Mouse (Mus musculus): ENCODE results near the gene Nfasc. TPM values are rescaled to one million over a fixed set of nuclear protein-coding genes. Genes with fewer than 3 reads are reported as not detected.

Gene Nfasc
- total and polyA plus RNA-seq, 3 experiments, result 0.04 TPM; not detected in 2

DNA sequence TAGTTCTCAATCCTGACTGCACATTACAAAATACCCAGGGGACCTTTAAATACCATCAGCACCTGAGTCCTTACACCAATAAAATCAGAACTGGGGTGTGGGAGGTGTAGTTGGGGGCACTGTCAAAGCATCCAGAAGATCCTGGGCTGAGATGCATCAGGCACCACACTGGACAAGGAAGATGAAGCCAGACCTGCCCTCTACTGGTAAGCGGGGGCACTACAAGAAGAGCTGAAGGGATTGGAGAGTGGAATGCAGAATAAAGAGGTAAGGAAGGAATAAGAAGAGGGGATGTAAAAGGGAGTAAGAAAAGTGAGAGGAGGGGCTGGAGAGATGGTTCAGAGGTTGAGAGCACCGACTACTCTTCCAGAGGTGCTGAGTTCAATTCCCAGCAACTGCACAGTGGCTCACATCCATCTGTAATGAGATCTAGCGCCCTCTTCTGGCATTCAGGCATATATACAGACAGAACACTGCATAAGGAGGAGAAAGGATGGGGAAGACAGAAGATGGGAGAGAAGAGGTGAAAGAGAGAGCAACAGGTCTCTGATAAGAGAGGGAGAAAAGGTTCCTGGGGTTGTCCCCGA, 132.5 kb downstream of the Nfasc start:
- Histone ChIP-seq H3K27me3 (replicated peaks) (peaks cover 93% of the 10 kb centered on the region), H3K79me2 (replicated peaks; ENCODE audit: control insufficient read depth, extremely low read depth, insufficient read depth, poor library complexity, severe bottlenecking) (no peaks in the 10 kb centered on the region), H3K9ac (ENCODE audit: insufficient read depth, low read depth) (no peak overlapping the region), H3K4me3 (replicated peaks in 1 of 3; ENCODE audit: low read depth in 2 of 3, low read length in 2 of 3, poor library complexity in 1 of 3) (no peak overlapping the region), H3K9me3 (replicated peaks; ENCODE audit: low read length) (no peaks in the 10 kb centered on the region), H3K27ac (ENCODE audit: insufficient read depth, low read depth) (no peak overlapping the region), H3K4me1 (ENCODE audit: control insufficient read depth in 1 of 2, insufficient read depth in 2 of 2) (no peaks in the 10 kb centered on the region), H3K36me3 (replicated peaks in 1 of 2; ENCODE audit: control insufficient read depth in 1 of 2, insufficient read depth in 1 of 2, low read length in 1 of 2) (no peaks in the 10 kb centered on the region), H3K4me2 (ENCODE audit: insufficient read depth, low read depth, poor library complexity, severe bottlenecking) (no peak overlapping the region)
- TF ChIP-seq ELF1 (IDR thresholded peaks at IDR 0.05; ENCODE audit: low read depth, low read length) (no peak), SMC3 (IDR thresholded peaks at IDR 0.05; ENCODE audit: low read depth, low read length) (peak; percentile 56), JUND (conservative IDR thresholded peaks at IDR 0.05; ENCODE audit: low read depth, low read length) (no peak), BHLHE40 (IDR thresholded peaks at IDR 0.05; ENCODE audit: low read depth, low read length) (no peak), POLR2A (IDR thresholded peaks at IDR 0.05; ENCODE audit: low read depth, low read length) (no peak), ZMIZ1 (IDR thresholded peaks at IDR 0.05; ENCODE audit: low read depth, low read length) (no peak), USF1 (IDR thresholded peaks at IDR 0.05; ENCODE audit: low read depth, low read length) (no peak), EP300 (IDR thresholded peaks at IDR 0.05; ENCODE audit: low read length) (no peak), MAX (IDR thresholded peaks at IDR 0.05; ENCODE audit: low read length) (no peak), MAZ (IDR thresholded peaks at IDR 0.05; ENCODE audit: low read depth, low read length) (no peak), IRF4 (IDR thresholded peaks at IDR 0.05; ENCODE audit: low read depth, low read length) (no peak), CHD2 (IDR thresholded peaks at IDR 0.05; ENCODE audit: low read length) (no peak), JUN (IDR thresholded peaks at IDR 0.05; ENCODE audit: insufficient read depth, low read depth, low read length) (no peak), CTCF (conservative IDR thresholded peaks at IDR 0.05 in 1 of 2, IDR thresholded peaks at IDR 0.05 in 1 of 2; ENCODE audit: low read depth in 2 of 2, low read length in 2 of 2) (peak; percentile 70 to 75), MEF2A (IDR thresholded peaks at IDR 0.05; ENCODE audit: borderline replicate concordance, low read depth, low read length) (no peak), E2F4 (IDR thresholded peaks at IDR 0.05; ENCODE audit: insufficient replicate concordance, low read depth, low read length) (no peak), RAD21 (IDR thresholded peaks at IDR 0.05; ENCODE audit: low read depth, low read length) (peak; percentile 52), RCOR1 (conservative IDR thresholded peaks at IDR 0.05; ENCODE audit: low read depth, low read length) (no peak), UBTF (IDR thresholded peaks at IDR 0.05; ENCODE audit: low read depth, low read length) (no peak), SIN3A (IDR thresholded peaks at IDR 0.05; ENCODE audit: low read length) (no peak), ZNF384 (IDR thresholded peaks at IDR 0.05; ENCODE audit: low read depth, low read length) (no peak), NELFE (IDR thresholded peaks at IDR 0.05; ENCODE audit: low read depth, low read length) (no peak)
- dilution Hi-C loops (cut with MboI; ENCODE audit: extremely low pct_ligation_motif_present, extremely low pct_unique_long_range_greater_than_20kb, low sequenced_read_pairs) (no loop called here), in situ Hi-C loops (cut with MboI; ENCODE audit: low pct_ligation_motif_present, low pct_unique_long_range_greater_than_20kb, low sequenced_read_pairs) (no loop called here)
- peak; percentile 65 for DNase-seq (ENCODE audit: extremely low read depth)

GRCm38 (mm10) chr1:132602161-132602560, 139.4 kb downstream of the Nfasc start:
- TF ChIP-seq IRF4 (IDR thresholded peaks at IDR 0.05; ENCODE audit: low read depth, low read length) (no peak), MAX (IDR thresholded peaks at IDR 0.05; ENCODE audit: low read length) (no peak), ZKSCAN1 (IDR thresholded peaks at IDR 0.05; ENCODE audit: borderline replicate concordance, low read depth, low read length) (no peak), RAD21 (IDR thresholded peaks at IDR 0.05; ENCODE audit: low read depth, low read length) (no peak), EP300 (IDR thresholded peaks at IDR 0.05; ENCODE audit: low read length) (no peak), MAZ (IDR thresholded peaks at IDR 0.05; ENCODE audit: low read depth, low read length) (no peak), SIN3A (IDR thresholded peaks at IDR 0.05; ENCODE audit: low read length) (no peak)
- Histone ChIP-seq H3K4me2 (ENCODE audit: insufficient read depth, low read depth, poor library complexity, severe bottlenecking) (no peak overlapping the region), H3K9ac (ENCODE audit: insufficient read depth, low read depth) (no peak overlapping the region), H3K9me3 (replicated peaks; ENCODE audit: low read length) (no peaks in the 10 kb centered on the region), H3K79me2 (replicated peaks; ENCODE audit: control insufficient read depth, extremely low read depth, insufficient read depth, poor library complexity, severe bottlenecking) (no peaks in the 10 kb centered on the region), H3K36me3 (replicated peaks in 1 of 2; ENCODE audit: control insufficient read depth in 1 of 2, insufficient read depth in 1 of 2, low read length in 1 of 2) (no peaks in the 10 kb centered on the region), H3K27ac (ENCODE audit: insufficient read depth, low read depth) (no peak overlapping the region), H3K27me3 (replicated peaks) (peaks cover 98% of the 10 kb centered on the region), H3K4me3 (replicated peaks in 1 of 3; ENCODE audit: low read depth in 2 of 3, low read length in 2 of 3, poor library complexity in 1 of 3) (no peak overlapping the region), H3K4me1 (ENCODE audit: control insufficient read depth in 1 of 2, insufficient read depth in 2 of 2) (no peaks in the 10 kb centered on the region)
- in situ Hi-C loops (cut with MboI; ENCODE audit: low pct_ligation_motif_present, low pct_unique_long_range_greater_than_20kb, low sequenced_read_pairs) (no loop called here), dilution Hi-C loops (cut with MboI; ENCODE audit: extremely low pct_ligation_motif_present, extremely low pct_unique_long_range_greater_than_20kb, low sequenced_read_pairs) (no loop called here)
- no peak for DNase-seq (ENCODE audit: extremely low read depth)
